Mouse (Mus musculus) adrenal gland, adult 8-10 months (tissue): ENCODE data around the gene Prox2. TPM values are rescaled to one million over a fixed set of nuclear protein-coding genes. Genes with fewer than 3 reads are reported as not detected.

ENCODE experiments used
- DNase-seq: peaks from one replicate; pipeline ENCODE4 v3.0.0; 2022
- total RNA-seq, 4 experiments: library from RNA; stranded (reverse); gene quantifications; 2 replicates each; pipeline ENCODE4 v1.2.4; 2022

The Prox2 gene
- total RNA-seq, 4 experiments from 2014 or later = 3.0 to 7.9 (median 6.0) TPM

- no peak for DNase-seq
These were observed 19.4 kb downstream of the Prox2 start for GRCm38 (mm10) chr12:85091190-85091589.

- no peak for DNase-seq
These were observed 22.7 kb downstream of the Prox2 start for GRCm38 (mm10) chr12:85087845-85088244.

GRCm38 (mm10) chr12:85084941-85085340 lies 25.6 kb downstream of the Prox2 start:
- no peak for DNase-seq

GRCm38 (mm10) chr12:85084257-85084656 lies 26.3 kb downstream of the Prox2 start:
- DNase-seq = no peak

GRCm38 (mm10) chr12:85077100-85077499 lies 33.5 kb downstream of the Prox2 start:
- DNase-seq = no peak

- no peak for DNase-seq
These were observed 39.5 kb downstream of the Prox2 start for GRCm38 (mm10) chr12:85071043-85071442.

- DNase-seq = no peak
These were observed 59.3 kb downstream of the Prox2 start for GRCm38 (mm10) chr12:85051218-85051617.

Other genes starting within 250 kb of the Prox2 start
- gene Ltbp2, start 234.2 kb downstream of the Prox2 start, total RNA-seq = 1 to 10 TPM; 1.6 to 7.3 (median 5.3) TPM
- 100 to 1,000 TPM in 1 of 4 experiments, 10 to 100 TPM in 3; 74.7 to 101 (median 92.7) TPM for gene Fcf1, start 139.9 kb downstream of the Prox2 start, total RNA-seq
- gene Arel1, start 139.9 kb downstream of the Prox2 start, total RNA-seq = 10 to 100 TPM; 37.9 to 47.3 (median 42.6) TPM
- 10 to 100 TPM; 49.2 to 81.8 (median 54.0) TPM for gene Ylpm1, start 114.4 kb downstream of the Prox2 start, total RNA-seq
- gene Dlst, start 74 bp upstream of the Prox2 start, total RNA-seq = 100 to 1,000 TPM; 226 to 318 (median 254) TPM
- gene Rps6kl1, start 40.5 kb upstream of the Prox2 start, total RNA-seq = 1 to 10 TPM; 1.0 to 2.3 (median 1.8) TPM
- gene Pgf, start 67.0 kb upstream of the Prox2 start, total RNA-seq = 1 to 10 TPM; 2.4 to 5.9 (median 4.5) TPM
- gene Eif2b2, start 108.7 kb upstream of the Prox2 start, total RNA-seq = 100 to 1,000 TPM in 3 of 4 experiments, 10 to 100 TPM in 1; 91.5 to 111 (median 106) TPM
- gene Mlh3, start 159.8 kb upstream of the Prox2 start, total RNA-seq = 10 to 100 TPM; 12.1 to 23.4 (median 18.7) TPM
- gene Acyp1, start 177.7 kb upstream of the Prox2 start, total RNA-seq = 10 to 100 TPM; 29.3 to 36.6 (median 32.8) TPM
- gene Zc2hc1c, start 177.8 kb upstream of the Prox2 start, total RNA-seq = 1 to 10 TPM; 2.5 to 4.3 (median 3.4) TPM
- 100 to 1,000 TPM in 3 of 4 experiments, 10 to 100 TPM in 1; 96.5 to 138 (median 126) TPM for gene Nek9, start 228.6 kb upstream of the Prox2 start, total RNA-seq